Mouse (Mus musculus) kidney, embryonic 16.5 days (tissue): Measurements from ENCODE around the gene Zfp74. TPM values are rescaled to one million over a fixed set of nuclear protein-coding genes. Genes with fewer than 3 reads are reported as not detected.

Experiments
- ATAC-seq: fragments of 200-750 bp; cut with Nextera tagmentation; 2 replicates; pipeline ENCODE4 v1.8.0; 2017; ENCODE audit warnings: moderate TSS enrichment; ENCODE audit not compliant: low FRiP score, low TSS enrichment
- H3K27ac ChIP-seq: fragments of 300-500 bp; sonication (generic); 2 replicates; pipeline ENCODE4 v1.5.1; 2014; ENCODE audit warnings: low read length
- H3K27me3 ChIP-seq: fragments of 300-500 bp; sonication (generic); 2 replicates; pipeline ENCODE4 v1.6.1; 2014; ENCODE audit warnings: low read length, control low read depth, mixed read lengths; ENCODE audit not compliant: insufficient read depth
- H3K36me3 ChIP-seq: fragments of 300-500 bp; sonication (generic); 2 replicates; pipeline ENCODE4 v1.6.1; 2014; ENCODE audit warnings: low read length, control low read depth, mixed read lengths; ENCODE audit not compliant: insufficient read depth
- H3K4me1 ChIP-seq: fragments of 300-500 bp; sonication (generic); 2 replicates; pipeline ENCODE4 v1.6.1; 2014; ENCODE audit warnings: low read length, control low read depth, mixed read lengths; ENCODE audit not compliant: insufficient read depth
- H3K4me2 ChIP-seq: fragments of 300-500 bp; sonication (generic); replicated peaks from 2 replicates; pipeline ENCODE4 v1.6.1; 2014; ENCODE audit warnings: low read depth, low read length
- H3K4me3 ChIP-seq: fragments of 300-500 bp; sonication (generic); 2 replicates; pipeline ENCODE4 v1.5.1; 2014; ENCODE audit warnings: mild to moderate bottlenecking, low read length
- H3K9ac ChIP-seq: fragments of 300-500 bp; sonication (generic); replicated peaks from 2 replicates; pipeline ENCODE4 v1.6.1; 2014; ENCODE audit warnings: low read length
- H3K9me3 ChIP-seq: fragments of 300-500 bp; sonication (generic); 2 replicates; pipeline ENCODE4 v1.6.1; 2016; ENCODE audit warnings: low read length, control low read depth
- WGBS: fragments of 180-500 bp; shearing (Covaris S2); extraction: QIAGEN DNeasy Blood & Tissue Kit; methylation state at CpG from one replicate; pipeline ENCODE4 v1.1.7; 2014; 5-methylcytosine and 5-hydroxymethylcytosine counted together
- microRNA-seq: library from miRNA; unstranded; fragments of <30 nt; microRNA quantifications from one replicate; pipeline ENCODE4, GENCODE M21; 2016
- polyA plus RNA-seq: library from polyadenylated mRNA; unstranded; fragments of >200 nt; fragmentation: Nextera tagmentation; extraction: Ambion mirVana; gene quantifications from 2 replicates; pipeline ENCODE4 v1.2.1, GENCODE M21; 2015

The Zfp74 gene
- polyA plus RNA-seq, 1 experiment from 2014 or later = 14.2 TPM

- 92% methylated on average over 4 of the region's 4 CpGs for WGBS
- no peaks in the 10 kb centered on the region for H3K4me1 ChIP-seq
- no peak for ATAC-seq
Observed at GRCm38 (mm10) chr7:29898351-29898750, 55.5 kb downstream of the Zfp74 start.

GRCm38 (mm10) chr7:29892756-29893155 is 61.1 kb downstream of the Zfp74 start:
- no peak overlapping the region for H3K9ac ChIP-seq
- no peaks in the 10 kb centered on the region for H3K27me3 ChIP-seq
- H3K36me3 ChIP-seq = peaks cover 72% of the 10 kb centered on the region
- no peak overlapping the region for H3K4me2 ChIP-seq
- H3K4me1 ChIP-seq = no peaks in the 10 kb centered on the region
- 94% methylated on average over 4 of the region's 4 CpGs for WGBS
- H3K9me3 ChIP-seq = peaks cover 69% of the 10 kb centered on the region
- H3K4me3 ChIP-seq = no peak overlapping the region
- no peak for ATAC-seq
- H3K27ac ChIP-seq = no peak overlapping the region

More at GRCm38 (mm10) chr7:29898351-29898750, 55.5 kb downstream of the Zfp74 start:
- no peaks in the 10 kb centered on the region for H3K27me3 ChIP-seq
- H3K9ac ChIP-seq = no peak overlapping the region
- no peak overlapping the region for H3K4me3 ChIP-seq
- H3K36me3 ChIP-seq = peaks cover 74% of the 10 kb centered on the region
- H3K27ac ChIP-seq = no peak overlapping the region
- H3K9me3 ChIP-seq = peaks cover 32% of the 10 kb centered on the region
- no peak overlapping the region for H3K4me2 ChIP-seq

- Histone ChIP-seq H3K27me3 (no peaks in the 10 kb centered on the region), H3K4me3 (no peak overlapping the region), H3K4me2 (no peak overlapping the region), H3K4me1 (no peaks in the 10 kb centered on the region), H3K9me3 (peaks cover 85% of the 10 kb centered on the region), H3K36me3 (peaks cover 51% of the 10 kb centered on the region), H3K27ac (no peak overlapping the region), H3K9ac (no peak overlapping the region)
- no peak for ATAC-seq
- 95% methylated on average over 7 of the region's 7 CpGs for WGBS
Observed at GRCm38 (mm10) chr7:29890501-29890900, 63.4 kb downstream of the Zfp74 start.

- 85% methylated on average over 7 of the region's 7 CpGs for WGBS
- peaks cover 7% of the 10 kb centered on the region for H3K36me3 ChIP-seq
- no peak overlapping the region for H3K27ac ChIP-seq
- H3K4me2 ChIP-seq = no peak overlapping the region
- H3K9me3 ChIP-seq = peaks cover 30% of the 10 kb centered on the region
- H3K4me1 ChIP-seq = no peaks in the 10 kb centered on the region
- no peak overlapping the region for H3K4me3 ChIP-seq
- ATAC-seq = no peak
- no peak overlapping the region for H3K9ac ChIP-seq
- H3K27me3 ChIP-seq = no peaks in the 10 kb centered on the region
Observed at GRCm38 (mm10) chr7:29880916-29881315, 73.0 kb downstream of the Zfp74 start.

Small RNA genes within 50 kb of the gene (microRNA-seq; reads per million reads assigned to microRNA genes)
- gene Mir7668 = 0.63 reads per million

Other genes starting within 250 kb of the Zfp74 start
- gene Catsperg2, start 227.1 kb downstream of the Zfp74 start, polyA plus RNA-seq = not detected in 2 replicates
- 15.3 and 17.4 TPM in 2 replicates for gene Zfp84, start 185.5 kb downstream of the Zfp74 start, polyA plus RNA-seq
- 7.7 and 8.1 TPM in 2 replicates for gene Zfp30, start 170.1 kb downstream of the Zfp74 start, polyA plus RNA-seq
- 15.1 and 15.8 TPM in 2 replicates for gene Zfp790, start 138.0 kb downstream of the Zfp74 start, polyA plus RNA-seq
- 6.0 and 6.4 TPM in 2 replicates for gene Zfp940, start 100.4 kb downstream of the Zfp74 start, polyA plus RNA-seq
- gene Zfp420, start 94.1 kb downstream of the Zfp74 start, polyA plus RNA-seq = 8.0 and 9.3 TPM in 2 replicates
- 12.0 and 12.1 TPM in 2 replicates for gene Zfp27, start 47.5 kb downstream of the Zfp74 start, polyA plus RNA-seq
- 5.3 and 5.7 TPM in 2 replicates for gene Zfp383, start 45.9 kb downstream of the Zfp74 start, polyA plus RNA-seq
- gene Zfp568, start 29.9 kb upstream of the Zfp74 start, polyA plus RNA-seq = 15.8 and 16.5 TPM in 2 replicates
- gene Zfp14, start 97.3 kb upstream of the Zfp74 start, polyA plus RNA-seq = 4.1 TPM in 2 replicates
- gene Zfp82, start 118.8 kb upstream of the Zfp74 start, polyA plus RNA-seq = 5.8 and 6.6 TPM in 2 replicates
- 1.6 and 2.1 TPM in 2 replicates for gene Gm26920, start 136.3 kb upstream of the Zfp74 start, polyA plus RNA-seq
- 12.5 and 13.6 TPM in 2 replicates for gene Zfp566, start 136.4 kb upstream of the Zfp74 start, polyA plus RNA-seq
- 112 and 116 TPM in 2 replicates for gene Zfp260, start 140.7 kb upstream of the Zfp74 start, polyA plus RNA-seq
- gene Zfp382, start 167.9 kb upstream of the Zfp74 start, polyA plus RNA-seq = 11.7 and 12.0 TPM in 2 replicates
- gene Zfp146, start 215.7 kb upstream of the Zfp74 start, polyA plus RNA-seq = 12.6 and 15.6 TPM in 2 replicates
- gene Cox7a1, start 230.1 kb upstream of the Zfp74 start, polyA plus RNA-seq = 11.7 and 13.8 TPM in 2 replicates
- 105 and 111 TPM in 2 replicates for gene Capns1, start 244.7 kb upstream of the Zfp74 start, polyA plus RNA-seq